Mouse (Mus musculus) gastrocnemius, adult 2 months (tissue): ENCODE data around the gene Mlxip. TPM values are rescaled to one million over a fixed set of nuclear protein-coding genes. Genes with fewer than 3 reads are reported as not detected.

Source experiments
- DNase-seq: peaks from one replicate; pipeline ENCODE4 v3.0.0; 2022
- H3K27ac ChIP-seq: fragments of 200-600 bp; 2 replicates; pipeline ENCODE4 v1.8.1; 2022; ENCODE audit warnings: mild to moderate bottlenecking
- H3K4me3 ChIP-seq: fragments of 200-600 bp; 2 replicates; pipeline ENCODE4 v1.8.1; 2022; ENCODE audit warnings: mild to moderate bottlenecking, moderate library complexity
- CTCF ChIP-seq: fragments of 200-600 bp; IDR thresholded peaks from 2 replicates; pipeline ENCODE4 v1.8.1; 2022; ENCODE audit warnings: antibody characterized with exemption, mild to moderate bottlenecking, moderate library complexity
- intact Hi-C: fragments of 180-260 bp; cut with DNase I; formaldehyde crosslinking; loops from one replicate; pipeline ENCODE4 v1.15.1; 2025
- total RNA-seq, 2 experiments: library from RNA; stranded (reverse); gene quantifications; 2 replicates each; pipeline ENCODE4 v1.2.3; 2021

The Mlxip gene
- total RNA-seq, 2 experiments from 2014 or later = 55.7 to 66.0 TPM

DNA sequence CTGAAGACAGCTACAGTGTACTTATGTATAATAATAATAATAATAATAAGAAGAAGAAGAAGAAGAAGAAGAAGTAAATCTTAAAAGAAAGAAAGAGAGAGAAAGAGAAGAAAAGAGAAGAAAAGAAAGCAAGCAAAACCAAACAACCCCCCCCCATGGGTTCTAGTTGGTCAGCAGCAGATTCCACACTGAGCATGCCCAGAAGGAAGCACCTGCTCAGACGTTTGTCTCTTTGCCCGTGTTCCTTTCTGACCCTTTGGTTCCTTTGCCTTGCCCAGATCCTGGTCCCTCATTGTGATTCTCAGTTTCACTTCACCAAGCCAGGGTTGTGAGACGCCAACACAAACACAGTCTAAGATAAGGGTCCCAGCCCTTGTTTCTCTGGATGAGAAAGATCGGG, 107.4 kb downstream of the Mlxip start:
- no peak overlapping the region for H3K4me3 ChIP-seq
- DNase-seq = no peak
- intact Hi-C loops = loop anchor here (2.0 kb wide), 1 partner anchor 57 kb away; no protein-coding TSS in a partner anchor

More for the DNA sequence above, 107.4 kb downstream of the Mlxip start:
- H3K27ac ChIP-seq = no peak overlapping the region
- TF ChIP-seq CTCF = no peak

Other genes starting within 250 kb of the Mlxip start
- gene Psmd9, start 225.4 kb upstream of the Mlxip start, total RNA-seq = 10 to 100 TPM; 13.3 to 16.9 TPM
- gene Hpd, start 212.1 kb upstream of the Mlxip start, total RNA-seq = not detected
- 1 to 10 TPM in 1 of 2 experiments, under 1 TPM in 1; 0.56 to 1.5 TPM for gene Wdr66, start 142.7 kb upstream of the Mlxip start, total RNA-seq
- gene Bcl7a, start 51.0 kb upstream of the Mlxip start, total RNA-seq = 10 to 100 TPM in 1 of 2 experiments, 1 to 10 TPM in 1; 4.9 to 10.7 TPM
- gene Lrrc43, start 94.5 kb downstream of the Mlxip start, total RNA-seq = not detected
- not detected for gene Il31, start 94.7 kb downstream of the Mlxip start, total RNA-seq
- gene B3gnt4, start 115.7 kb downstream of the Mlxip start, total RNA-seq = not detected
- gene Diablo, start 129.4 kb downstream of the Mlxip start, total RNA-seq = 10 to 100 TPM; 37.7 to 47.7 TPM
- gene Gm49027, start 130.7 kb downstream of the Mlxip start, total RNA-seq = under 1 TPM in 1 of 2 experiments, not detected in 1; 0.36 TPM
- gene Vps33a, start 178.2 kb downstream of the Mlxip start, total RNA-seq = 10 to 100 TPM; 34.0 to 36.7 TPM